Mouse (Mus musculus) testis, adult 2 months (tissue): ENCODE measurements around the gene Gab2. TPM values are rescaled to one million over a fixed set of nuclear protein-coding genes. Genes with fewer than 3 reads are reported as not detected.

Experiments used
- H3K27ac ChIP-seq: fragments of 200-500 bp; 2 replicates; pipeline ENCODE4 v1.5.1; 2012; ENCODE audit warnings: low read depth, low read length; ENCODE audit not compliant: control insufficient read depth, insufficient read depth
- H3K27me3 ChIP-seq: fragments of 200-500 bp; 2 replicates; pipeline ENCODE4 v1.6.1; 2012; ENCODE audit warnings: mild to moderate bottlenecking, low read length, moderate library complexity; ENCODE audit not compliant: control insufficient read depth, insufficient read depth
- H3K36me3 ChIP-seq: fragments of 200-500 bp; 2 replicates; pipeline ENCODE4 v1.6.1; 2012; ENCODE audit warnings: mild to moderate bottlenecking, low read length; ENCODE audit not compliant: control insufficient read depth, insufficient read depth
- H3K4me1 ChIP-seq: fragments of 200-500 bp; 2 replicates; pipeline ENCODE4 v1.6.1; 2012; ENCODE audit warnings: low read length; ENCODE audit not compliant: control insufficient read depth, insufficient read depth
- H3K4me3 ChIP-seq: fragments of 200-500 bp; 2 replicates; pipeline ENCODE4 v1.5.1; 2012; ENCODE audit warnings: low read depth, mild to moderate bottlenecking, low read length, moderate library complexity, mixed read lengths; ENCODE audit not compliant: control insufficient read depth
- CTCF ChIP-seq: fragments of 200-500 bp; IDR thresholded peaks from 2 replicates; pipeline ENCODE4 v1.5.1; 2012; ENCODE audit warnings: low read depth, mild to moderate bottlenecking, inconsistent platforms, low read length, moderate library complexity; ENCODE audit not compliant: control insufficient read depth, insufficient read depth, insufficient replicate concordance
- POLR2A ChIP-seq: fragments of 200-500 bp; IDR thresholded peaks from 2 replicates; pipeline ENCODE4 v1.6.1; 2012; ENCODE audit warnings: low read depth, mild to moderate bottlenecking, inconsistent platforms, low read length, moderate library complexity; ENCODE audit not compliant: control insufficient read depth
- polyA plus RNA-seq: library from polyadenylated mRNA; depleted of rRNA; stranded (reverse); fragments of >200 nt; gene quantifications from 2 replicates; pipeline ENCODE4 v1.2.3, GENCODE M21; 2012

Gab2 gene
- polyA plus RNA-seq, 1 experiment = 23.3 TPM

DNA sequence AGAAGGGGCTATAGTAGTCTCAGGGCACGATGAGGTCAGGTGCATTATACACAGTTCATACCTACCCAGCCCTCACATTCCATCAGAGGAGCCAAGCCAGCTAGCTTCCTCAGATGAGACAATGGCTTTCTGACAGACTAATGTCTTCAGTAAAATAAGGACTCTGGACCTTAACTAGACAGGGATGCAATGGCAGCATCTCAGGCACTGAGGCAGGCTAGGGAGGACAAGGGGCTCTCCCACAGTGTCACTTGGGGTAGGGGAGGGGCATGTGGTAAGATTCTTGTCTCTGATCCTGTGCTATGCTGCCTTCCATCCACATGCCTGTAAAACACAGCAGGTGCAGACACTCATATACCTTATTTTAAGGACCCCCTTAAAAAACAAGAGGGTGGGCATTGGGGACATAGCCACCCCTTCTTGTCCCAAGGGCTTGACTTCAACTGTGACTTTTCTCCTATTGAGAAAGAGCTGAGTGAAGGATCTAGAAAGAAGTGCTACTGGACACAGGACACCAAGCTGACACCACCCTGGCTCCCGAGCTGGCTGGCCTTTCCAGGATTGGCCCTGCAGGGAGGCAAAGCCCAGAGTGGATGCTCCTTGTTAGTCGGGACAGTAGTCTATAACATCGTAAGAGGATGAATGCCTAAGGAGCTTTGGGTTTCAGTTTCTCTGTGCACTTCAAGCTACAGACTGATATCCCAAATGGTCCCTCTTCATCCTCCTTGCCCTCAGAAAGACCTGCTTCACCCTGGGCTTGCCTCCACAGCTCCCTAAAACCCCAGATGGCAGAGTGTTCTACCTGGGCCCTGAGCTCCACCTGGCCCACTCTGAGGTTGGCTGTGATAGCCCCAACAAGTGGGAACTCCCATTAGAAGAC is 228.3 kb downstream of the Gab2 start:
- Histone ChIP-seq H3K27me3 (no peaks in the 10 kb centered on the region), H3K4me3 (no peak overlapping the region), H3K27ac (no peak overlapping the region), H3K36me3 (no peaks in the 10 kb centered on the region), H3K4me1 (no peaks in the 10 kb centered on the region)
- TF ChIP-seq POLR2A (no peak), CTCF (no peak)

DNA sequence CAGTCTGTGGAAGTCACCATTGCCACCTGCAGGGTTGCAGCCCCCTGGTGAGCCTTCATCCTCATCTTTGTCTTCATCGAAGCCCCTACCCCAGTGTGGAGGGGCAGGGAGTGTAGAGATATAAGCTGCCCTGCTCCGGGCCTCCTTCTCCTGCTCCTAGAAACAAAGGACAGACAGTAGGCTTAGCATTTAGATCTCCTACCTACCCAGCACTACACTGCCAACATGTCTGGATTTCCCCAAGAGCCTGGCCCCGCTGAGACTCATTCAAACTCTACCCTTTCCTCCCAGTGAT is 228.9 kb downstream of the Gab2 start:
- H3K4me1 ChIP-seq = no peaks in the 10 kb centered on the region
- no peaks in the 10 kb centered on the region for H3K36me3 ChIP-seq
- H3K4me3 ChIP-seq = no peak overlapping the region
- no peaks in the 10 kb centered on the region for H3K27me3 ChIP-seq
- no peak overlapping the region for H3K27ac ChIP-seq
- TF ChIP-seq POLR2A = no peak
- no peak for TF ChIP-seq CTCF

DNA sequence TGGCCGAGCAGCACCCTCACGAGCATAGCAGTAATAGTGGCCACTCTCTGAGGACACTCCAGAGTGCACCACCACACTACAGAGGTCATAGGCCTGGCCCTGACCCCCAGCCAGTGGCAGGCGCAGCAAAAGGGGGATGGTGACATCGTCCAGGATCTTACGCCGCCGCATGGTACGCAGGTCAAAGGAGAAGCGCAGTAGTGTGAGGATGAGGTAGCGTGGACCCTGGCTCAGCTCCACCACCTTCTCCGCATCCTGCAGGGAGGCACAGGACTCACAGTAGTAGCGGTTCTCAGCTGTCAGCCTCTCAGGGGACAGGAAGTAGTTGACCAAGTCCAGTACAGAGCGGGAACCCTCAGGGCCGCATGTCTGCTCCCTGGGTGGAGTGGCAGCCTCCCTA is 230.2 kb downstream of the Gab2 start:
- TF ChIP-seq POLR2A (no peak), CTCF (no peak)
- no peaks in the 10 kb centered on the region for H3K27me3 ChIP-seq
- H3K27ac ChIP-seq = no peak overlapping the region
- no peaks in the 10 kb centered on the region for H3K36me3 ChIP-seq
- H3K4me3 ChIP-seq = no peak overlapping the region
- no peaks in the 10 kb centered on the region for H3K4me1 ChIP-seq

DNA sequence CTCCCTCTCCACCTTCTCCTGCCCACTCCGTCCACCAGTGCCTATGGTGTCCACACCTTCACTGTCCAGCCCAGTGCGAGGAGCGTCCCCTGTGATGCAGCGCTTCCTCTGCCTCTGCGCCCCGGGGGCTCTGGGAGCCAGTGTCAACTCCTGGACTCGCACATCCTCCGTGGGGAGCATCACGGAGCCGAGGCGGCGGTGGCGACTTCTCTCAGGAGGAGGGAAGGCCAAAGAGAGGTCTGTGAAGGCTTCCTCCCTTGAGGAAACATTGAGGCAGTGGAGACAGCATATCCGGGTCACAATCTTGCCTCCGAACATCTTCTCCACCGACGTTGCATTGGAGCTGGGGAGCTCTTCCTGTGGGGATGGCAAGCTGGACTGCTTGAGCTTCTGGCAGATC is 230.8 kb downstream of the Gab2 start:
- no peaks in the 10 kb centered on the region for H3K36me3 ChIP-seq
- H3K27ac ChIP-seq = no peak overlapping the region
- H3K4me1 ChIP-seq = no peaks in the 10 kb centered on the region
- H3K27me3 ChIP-seq = no peaks in the 10 kb centered on the region
- TF ChIP-seq POLR2A (no peak), CTCF (no peak)
- H3K4me3 ChIP-seq = no peak overlapping the region

DNA sequence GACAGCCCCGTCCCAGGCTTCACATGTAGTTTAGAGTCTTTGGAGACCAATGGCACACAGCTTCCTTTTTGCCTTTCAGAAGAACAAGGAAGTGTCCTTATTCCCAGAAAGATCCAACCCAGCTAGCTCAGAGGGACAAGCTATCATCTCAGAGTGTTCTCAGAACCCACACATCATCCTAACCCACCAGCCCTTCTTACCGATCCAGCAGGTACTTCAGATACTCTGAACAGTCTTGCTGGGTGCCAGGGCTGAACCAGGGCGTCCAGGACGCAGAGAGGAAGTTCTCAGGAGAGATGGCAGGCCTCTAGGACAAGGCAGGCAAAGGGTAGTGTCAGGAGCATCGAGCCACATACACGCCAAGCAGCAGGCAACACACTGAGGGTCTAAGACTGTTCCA is 231.5 kb downstream of the Gab2 start:
- H3K4me3 ChIP-seq = no peak overlapping the region
- H3K4me1 ChIP-seq = no peaks in the 10 kb centered on the region
- no peaks in the 10 kb centered on the region for H3K36me3 ChIP-seq
- TF ChIP-seq CTCF = no peak
- no peak for TF ChIP-seq POLR2A
- no peak overlapping the region for H3K27ac ChIP-seq
- no peaks in the 10 kb centered on the region for H3K27me3 ChIP-seq

DNA sequence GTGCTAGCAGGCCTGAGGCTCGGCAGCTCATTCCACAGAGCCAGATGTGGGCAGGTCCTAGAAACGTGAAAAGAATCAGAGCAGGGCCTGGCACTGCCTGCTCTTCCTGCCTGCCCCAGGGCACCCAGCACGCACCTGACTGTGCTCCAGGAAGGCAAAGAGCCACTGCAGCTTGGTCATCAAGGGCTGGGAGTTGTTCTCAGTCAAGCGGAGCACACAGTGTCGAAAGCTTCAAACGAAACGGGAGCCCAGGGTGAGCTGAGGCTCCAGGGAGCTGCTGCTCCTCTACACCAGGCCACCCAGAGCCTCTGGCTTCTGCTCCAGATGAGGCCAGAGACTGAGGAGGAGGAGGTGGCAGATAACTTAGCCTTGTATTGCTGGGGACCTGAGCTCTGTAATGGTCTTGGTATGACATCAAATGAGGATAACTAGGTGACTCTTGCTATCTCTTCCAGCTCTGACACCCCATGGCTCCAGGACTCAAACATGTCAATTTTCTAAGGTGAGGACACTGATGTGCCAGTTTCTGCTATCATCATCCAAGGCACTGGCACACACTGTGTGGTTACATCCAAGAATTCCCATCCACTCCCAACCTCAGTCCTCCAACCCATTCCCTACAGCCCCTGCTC is 232.1 kb downstream of the Gab2 start:
- Histone ChIP-seq H3K4me3 (no peak overlapping the region), H3K27ac (no peak overlapping the region), H3K4me1 (no peaks in the 10 kb centered on the region), H3K27me3 (no peaks in the 10 kb centered on the region), H3K36me3 (no peaks in the 10 kb centered on the region)
- TF ChIP-seq POLR2A (no peak), CTCF (no peak)

DNA sequence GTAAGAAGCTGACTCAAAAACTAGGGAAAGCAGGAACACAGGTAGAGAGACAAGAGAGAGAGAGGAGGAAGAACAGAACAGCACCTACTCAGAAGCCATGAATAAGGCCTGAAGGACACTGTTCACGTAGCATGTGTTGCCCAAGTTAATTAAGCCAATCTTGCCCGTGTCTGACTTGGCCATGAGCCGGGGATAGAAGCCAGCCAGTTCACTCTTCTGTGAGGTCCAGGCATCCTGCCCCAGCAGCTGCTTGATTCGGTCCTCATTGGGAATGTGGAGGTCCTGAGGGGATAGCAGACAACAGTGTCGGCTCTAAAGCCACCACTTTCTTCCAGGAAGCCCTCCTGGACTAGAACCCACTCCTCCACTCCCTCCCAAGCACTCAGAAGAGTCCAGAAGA is 233.3 kb downstream of the Gab2 start:
- no peak for TF ChIP-seq POLR2A
- no peak for TF ChIP-seq CTCF
- no peak overlapping the region for H3K4me3 ChIP-seq
- no peaks in the 10 kb centered on the region for H3K27me3 ChIP-seq
- H3K36me3 ChIP-seq = no peaks in the 10 kb centered on the region
- H3K4me1 ChIP-seq = no peaks in the 10 kb centered on the region
- H3K27ac ChIP-seq = no peak overlapping the region

DNA sequence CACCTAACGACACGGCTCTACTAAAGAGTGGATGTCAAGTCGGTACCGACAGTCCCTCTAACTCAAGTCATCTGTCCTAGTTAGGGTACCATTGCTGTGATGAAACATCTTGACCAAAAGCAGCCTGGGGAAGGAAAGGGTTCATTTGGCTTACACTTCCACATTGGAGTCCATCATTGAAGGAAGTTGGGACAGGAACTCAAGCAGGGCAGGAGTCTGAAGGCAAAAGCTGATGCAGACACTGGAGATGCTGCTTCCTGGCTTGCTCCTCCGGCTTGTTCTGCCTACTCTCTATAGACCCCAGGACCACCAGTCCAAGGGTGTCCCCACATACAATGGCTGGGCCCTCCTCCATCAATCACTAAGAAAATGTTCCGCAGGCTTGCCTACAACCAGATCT is 234.3 kb downstream of the Gab2 start:
- Histone ChIP-seq H3K27ac (no peak overlapping the region), H3K4me3 (no peak overlapping the region), H3K4me1 (no peaks in the 10 kb centered on the region), H3K27me3 (no peaks in the 10 kb centered on the region), H3K36me3 (no peaks in the 10 kb centered on the region)
- no peak for TF ChIP-seq CTCF
- TF ChIP-seq POLR2A = no peak
